Mouse (Mus musculus): ENCODE data around the gene Abtb2.

Abtb2 gene

DNA sequence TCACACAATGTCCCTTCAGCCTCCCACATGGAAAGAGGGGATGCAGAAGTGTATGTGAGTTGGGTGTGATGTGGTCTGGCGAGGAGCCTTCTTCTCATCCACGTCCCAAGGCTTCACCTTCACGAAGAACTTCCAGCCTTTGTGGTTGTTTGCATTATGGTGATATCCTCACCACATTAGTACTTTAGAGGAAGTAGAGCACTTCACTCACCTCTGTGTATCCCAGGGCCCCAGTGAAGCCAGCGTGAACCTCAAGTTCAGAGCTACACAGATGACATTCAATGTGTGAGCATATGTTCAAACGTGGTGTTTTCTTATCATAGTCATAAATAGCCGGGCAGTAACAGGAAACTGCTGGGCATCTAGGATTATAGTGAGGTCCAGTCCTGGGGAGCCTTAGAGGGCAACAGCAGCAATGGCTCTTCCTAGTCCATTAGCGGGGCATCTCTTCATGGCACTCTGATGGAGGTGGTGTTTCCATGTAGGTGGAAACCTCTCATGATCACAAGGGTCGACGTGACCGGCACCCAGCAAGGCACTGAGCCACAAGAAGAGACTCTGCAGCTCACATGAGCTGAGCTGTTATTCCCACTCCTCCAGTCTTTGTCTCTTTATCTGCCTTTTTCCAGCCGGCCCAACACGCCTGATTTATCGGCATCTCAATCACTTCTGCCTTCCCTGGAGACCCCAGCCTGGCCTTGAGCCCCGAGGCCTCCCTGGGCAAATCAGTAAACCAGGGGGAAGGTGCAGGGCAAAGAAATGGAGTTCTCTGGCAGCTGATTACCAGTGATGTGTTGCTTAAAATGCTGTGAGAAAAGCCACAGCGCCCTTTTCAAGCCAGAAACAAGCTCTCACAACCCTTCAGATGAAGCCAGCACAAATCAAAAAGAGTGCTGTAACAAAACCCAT is 93.8 kb downstream of the Abtb2 start:
- DNase-seq (ENCODE audit: low read depth, low spot score), result no peak

DNA sequence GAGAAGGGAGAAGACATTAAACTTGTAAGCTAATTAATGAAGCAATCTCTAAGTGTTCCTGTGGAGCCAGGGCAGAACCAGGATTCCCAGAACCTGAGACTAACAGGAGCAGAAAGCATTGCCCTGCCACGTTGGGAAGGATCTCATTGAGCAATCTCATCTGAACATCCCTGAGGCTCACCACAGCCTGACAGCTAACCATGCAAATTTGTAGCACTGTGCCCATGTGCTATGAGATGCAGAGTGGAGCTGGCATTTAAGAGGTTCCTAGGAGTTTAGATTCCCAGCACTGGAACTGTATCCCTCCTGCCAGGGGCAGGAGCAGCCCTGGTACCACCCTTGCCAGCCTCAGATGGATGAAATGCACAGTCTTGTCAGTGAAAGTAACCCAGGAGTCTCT is 95.6 kb downstream of the Abtb2 start:
- no peak for DNase-seq (ENCODE audit: low read depth, low spot score)

DNA sequence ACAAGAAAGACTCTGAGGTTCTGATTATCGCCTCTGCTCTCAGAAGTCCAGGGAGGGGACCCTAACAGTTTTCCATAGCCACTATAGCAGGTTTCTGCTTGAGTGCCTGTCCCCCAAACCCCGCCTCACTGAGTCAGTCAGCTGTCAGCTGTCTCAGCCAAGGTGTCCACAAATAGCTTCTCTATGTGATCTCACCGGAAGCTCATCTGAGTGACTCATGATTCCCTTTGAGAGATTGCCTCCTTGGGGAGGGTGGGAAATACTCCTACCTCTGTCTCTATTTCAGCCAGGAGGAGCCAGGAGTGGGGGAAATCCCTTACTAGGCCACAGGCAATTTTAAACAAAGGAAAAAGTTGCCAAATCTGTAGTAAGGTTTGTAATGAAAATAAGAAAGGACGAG is 96.0 kb downstream of the Abtb2 start:
- DNase-seq (ENCODE audit: low read depth, low spot score), result no peak

DNA sequence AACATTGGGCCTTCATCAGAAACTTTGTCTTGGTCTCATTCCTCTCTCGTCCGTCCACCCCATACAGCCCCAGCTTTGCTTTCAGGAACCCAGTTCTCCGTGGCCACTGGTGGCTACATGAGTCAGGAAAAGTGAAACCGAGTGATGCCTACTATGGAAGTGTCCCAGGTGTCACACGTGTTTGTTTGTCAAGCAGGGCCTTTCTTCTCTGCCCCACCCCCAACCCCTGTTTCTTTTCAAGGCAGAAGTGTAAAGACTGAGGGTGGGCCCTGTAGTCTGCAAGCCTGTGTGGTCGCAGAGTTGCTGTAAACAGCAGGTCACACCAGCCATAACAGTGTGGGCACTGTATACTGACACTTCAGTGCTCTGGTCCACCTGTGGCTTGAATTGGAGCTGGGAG is 98.2 kb downstream of the Abtb2 start:
- no peak for DNase-seq (ENCODE audit: low read depth, low spot score)

DNA sequence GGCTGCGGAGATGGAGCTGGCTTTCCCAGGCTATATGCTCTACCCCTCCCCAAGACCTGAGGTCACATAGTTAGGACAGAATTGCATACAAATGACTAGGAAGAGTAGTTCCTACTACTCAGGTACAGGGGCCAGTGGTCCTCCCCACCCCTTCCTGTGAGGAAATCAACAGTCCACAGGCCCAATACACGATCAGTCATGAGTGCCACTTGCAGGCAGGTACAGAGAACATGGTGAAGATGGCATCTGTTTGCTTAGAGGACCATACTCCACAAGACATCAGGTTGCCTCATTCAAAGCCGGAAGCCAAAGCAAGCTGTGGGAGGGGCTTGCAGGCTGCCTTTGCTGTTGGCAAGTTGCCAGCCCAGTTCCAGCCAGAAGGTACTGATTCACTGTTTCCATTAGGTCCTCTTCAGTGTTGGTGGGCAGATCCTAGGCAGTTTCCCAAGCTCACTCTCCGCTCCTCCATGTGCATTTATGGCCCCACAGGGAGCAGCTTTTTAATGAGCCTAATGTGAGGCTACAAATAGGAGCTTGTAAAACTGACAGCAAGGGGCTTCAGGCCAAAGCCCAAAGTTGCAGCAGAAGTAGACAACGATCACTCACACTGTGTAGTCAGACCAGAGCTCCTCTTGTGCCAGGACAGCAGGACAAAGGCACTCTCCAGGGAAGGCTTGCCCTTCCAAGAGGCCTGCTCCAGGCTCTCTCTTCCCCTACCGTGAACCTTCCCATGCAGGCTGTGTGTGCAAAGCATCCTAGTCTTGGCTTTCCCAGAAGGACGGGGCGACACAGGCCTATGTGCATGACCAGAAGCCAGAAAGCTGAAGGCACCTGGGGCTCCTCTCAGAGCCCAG is 102.1 kb downstream of the Abtb2 start:
- DNase-seq (ENCODE audit: low read depth, low spot score), result no peak

DNA sequence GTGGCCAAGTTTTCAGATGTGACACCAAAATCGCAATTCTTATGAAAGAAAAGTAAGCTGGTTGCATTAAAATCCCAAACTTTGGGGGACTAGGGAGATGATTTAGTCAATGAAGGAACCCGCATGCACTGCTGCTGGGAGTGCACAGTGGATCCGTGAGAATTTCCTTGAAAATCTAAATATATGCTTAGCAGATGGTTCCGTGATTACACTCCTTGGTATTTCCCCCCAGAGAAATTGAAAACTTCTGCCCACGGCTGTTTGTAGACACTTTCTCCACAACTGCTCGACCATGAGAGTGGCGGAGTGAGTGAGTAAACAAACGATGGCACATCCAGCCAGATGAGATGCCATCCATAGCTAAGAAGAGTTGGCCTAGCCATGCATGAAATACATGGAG is 102.8 kb downstream of the Abtb2 start:
- no peak for DNase-seq (ENCODE audit: low read depth, low spot score)

DNA sequence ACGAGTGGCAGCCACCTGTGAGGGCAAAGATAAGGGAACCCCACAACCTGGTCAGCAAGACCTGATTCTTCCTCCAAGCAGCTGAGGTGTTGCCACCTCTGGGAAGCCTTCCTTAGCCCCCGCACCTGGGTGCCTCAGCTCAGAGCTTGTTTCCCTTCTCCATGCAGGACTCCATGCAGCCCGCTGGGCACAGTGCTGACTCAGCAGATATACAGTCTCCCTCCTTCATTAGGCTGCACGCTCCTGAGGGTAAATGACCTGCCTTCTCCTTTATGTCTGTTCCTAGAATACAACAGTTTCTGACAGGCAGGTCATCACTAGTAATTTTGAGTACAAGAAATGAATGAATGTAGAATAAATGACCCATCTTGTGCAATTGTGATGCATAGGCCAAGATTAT is 103.5 kb downstream of the Abtb2 start:
- DNase-seq (ENCODE audit: low read depth, low spot score), result no peak

DNA sequence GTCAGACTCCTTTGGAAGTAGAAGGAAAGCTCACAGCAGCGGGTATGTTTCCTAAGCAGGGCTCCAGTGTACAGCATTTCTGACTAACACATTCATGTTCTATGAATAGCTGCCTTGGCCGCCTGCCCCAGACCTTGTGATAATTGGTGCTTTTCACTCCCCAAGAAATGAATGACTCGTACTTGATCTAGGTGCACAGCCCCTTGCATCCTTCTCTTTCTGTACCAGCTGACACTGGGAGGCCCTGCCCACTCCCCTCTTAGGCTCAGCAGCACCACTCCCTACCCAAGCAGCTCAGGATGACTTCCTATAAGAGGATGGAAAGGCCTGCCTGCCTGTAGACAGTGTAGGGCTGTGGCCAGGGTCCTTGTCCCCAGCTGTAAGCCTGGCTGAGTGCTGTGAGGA is 104.2 kb downstream of the Abtb2 start:
- DNase-seq (ENCODE audit: low read depth, low spot score), result no peak

DNA sequence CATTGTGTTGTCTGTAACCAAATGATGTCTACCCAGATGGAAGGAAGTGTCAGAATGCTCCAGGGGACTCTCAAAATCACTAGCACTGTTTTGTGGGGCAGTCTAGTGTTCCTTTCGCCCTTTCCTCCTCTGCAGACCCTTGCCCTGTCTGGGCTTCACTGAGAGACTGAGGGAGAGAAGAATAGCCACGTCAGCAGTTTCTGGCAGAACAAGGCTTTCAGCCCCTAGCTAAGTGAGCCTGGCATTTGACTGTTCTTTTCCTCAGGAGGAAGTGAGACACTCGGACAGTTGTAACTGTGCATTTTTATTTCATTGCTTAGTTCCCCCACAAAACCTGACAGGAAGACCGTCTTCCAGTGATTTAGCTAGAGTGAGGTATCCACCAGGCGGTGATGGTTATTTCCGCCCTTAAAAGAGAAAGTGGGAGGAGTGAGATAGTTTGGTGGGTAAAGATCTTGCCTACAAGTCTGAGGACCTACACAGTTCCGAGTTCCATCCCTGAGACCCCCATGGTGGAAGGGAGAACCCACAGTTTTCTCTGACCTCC is 106.5 kb downstream of the Abtb2 start:
- no peak for DNase-seq (ENCODE audit: low read depth, low spot score)

DNA sequence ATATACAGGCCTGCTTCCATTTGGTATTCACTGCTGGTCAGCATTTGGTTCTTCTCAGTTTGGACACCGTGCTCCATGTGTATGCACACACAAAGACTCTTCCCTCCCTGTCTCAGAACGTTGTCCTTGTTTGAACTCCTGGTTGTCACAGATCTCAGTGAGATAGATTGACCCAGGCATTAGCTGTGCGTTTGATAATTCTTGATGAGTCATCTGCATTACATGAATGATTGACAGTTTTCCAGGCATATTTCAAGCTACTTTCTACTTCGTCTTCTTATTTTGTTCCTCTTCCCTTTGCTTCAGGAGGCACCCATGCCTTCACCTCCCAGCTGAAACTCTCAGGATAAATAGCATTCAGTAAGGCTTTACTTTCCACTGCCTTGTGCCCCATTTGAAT is 107.5 kb downstream of the Abtb2 start:
- DNase-seq (ENCODE audit: low read depth, low spot score), result no peak

DNA sequence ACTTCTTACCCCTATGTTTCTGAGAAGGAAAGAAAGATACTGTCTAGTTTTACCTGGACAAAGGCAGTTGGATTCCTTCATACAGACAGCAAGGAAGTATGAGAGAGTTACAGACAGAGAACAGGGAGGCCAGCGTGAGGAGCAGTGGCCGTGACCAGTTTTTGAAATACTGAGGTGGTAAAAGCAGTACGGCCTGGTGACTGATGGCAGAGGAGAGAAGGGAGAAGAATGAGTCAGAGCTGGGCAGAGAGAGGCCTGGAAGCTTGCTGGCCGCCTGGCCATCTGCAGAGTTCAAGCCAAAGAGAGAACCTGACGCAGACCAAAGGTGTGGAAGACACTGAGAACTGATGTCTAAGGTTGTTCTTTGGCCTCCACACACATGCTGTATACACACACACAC is 109.3 kb downstream of the Abtb2 start:
- DNase-seq (ENCODE audit: low read depth, low spot score), result no peak

DNA sequence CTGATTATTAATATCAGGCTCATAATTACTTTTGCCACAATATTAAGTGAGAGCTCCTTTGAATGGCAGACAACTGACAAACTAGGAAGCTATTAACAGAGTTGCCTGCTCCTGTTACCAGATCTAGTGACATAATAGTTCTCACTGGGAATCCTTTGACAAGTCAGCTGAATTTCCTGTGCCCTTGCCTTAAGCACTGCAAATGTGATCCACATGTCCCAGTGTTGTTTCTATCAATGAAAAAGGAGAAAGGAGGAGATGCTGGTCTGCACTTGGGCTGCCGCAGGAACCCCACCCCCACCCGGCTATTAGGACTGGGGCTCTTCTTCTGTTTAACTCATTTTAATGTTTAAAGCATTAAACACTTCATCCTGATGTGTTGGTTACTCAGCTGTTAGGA is 110.7 kb downstream of the Abtb2 start:
- no peak for DNase-seq (ENCODE audit: low read depth, low spot score)

DNA sequence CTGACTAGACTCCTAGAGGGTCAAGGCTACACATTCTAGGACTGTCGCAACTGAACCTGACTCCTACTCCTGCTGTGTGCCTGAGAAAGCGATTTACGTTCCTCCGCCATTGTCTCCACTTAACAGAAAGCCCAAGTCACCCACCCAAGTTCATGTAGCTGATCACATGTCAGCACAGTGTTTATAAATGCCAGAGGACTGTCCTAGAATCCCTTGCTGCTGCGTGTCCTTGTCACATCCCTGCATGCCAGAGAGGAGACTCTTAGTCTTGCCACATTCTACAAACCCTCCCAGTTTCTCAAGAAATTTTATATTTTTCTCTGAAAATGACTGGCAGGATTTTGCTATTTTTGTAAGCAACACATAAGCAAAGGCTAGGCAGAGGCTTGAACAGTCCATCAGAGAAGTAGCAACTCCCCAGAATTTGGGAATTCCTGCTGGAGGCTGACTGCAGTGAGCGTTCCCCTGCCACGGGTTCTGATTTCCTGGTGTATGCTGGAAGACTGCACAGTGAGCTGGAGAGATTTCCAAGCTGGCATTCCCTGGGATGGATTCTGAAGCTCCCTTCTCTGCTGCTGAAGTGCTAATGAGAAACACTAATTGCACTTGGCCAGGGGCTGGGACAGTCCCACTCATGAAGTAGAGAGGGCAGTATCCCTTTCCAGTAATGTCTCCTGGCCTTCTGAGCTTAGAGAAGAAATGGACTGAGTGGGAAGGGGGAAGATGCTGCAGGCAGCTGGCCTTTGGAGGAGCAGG is 111.7 kb downstream of the Abtb2 start:
- DNase-seq (ENCODE audit: low read depth, low spot score), result no peak

DNA sequence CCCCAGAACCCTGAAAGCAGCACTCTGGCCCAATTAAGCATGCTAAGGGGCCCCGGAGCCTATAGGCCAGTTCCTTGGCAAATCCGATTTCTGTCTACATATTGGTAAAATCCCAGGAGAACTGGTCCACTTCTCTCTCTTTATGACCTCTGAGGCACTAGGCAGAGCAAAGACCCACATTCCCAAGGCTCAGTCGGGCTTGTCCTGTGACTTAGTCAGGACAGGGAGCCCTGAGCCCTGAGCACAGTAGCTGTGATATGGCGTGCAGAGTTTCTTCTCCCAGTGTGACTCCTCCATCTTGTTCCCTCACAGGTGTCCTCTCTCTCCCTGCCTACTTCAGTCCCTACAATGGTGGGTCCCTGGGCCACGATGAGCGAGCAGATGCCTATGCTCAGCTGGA is 112.3 kb downstream of the Abtb2 start:
- DNase-seq (ENCODE audit: low read depth, low spot score), result no peak

DNA sequence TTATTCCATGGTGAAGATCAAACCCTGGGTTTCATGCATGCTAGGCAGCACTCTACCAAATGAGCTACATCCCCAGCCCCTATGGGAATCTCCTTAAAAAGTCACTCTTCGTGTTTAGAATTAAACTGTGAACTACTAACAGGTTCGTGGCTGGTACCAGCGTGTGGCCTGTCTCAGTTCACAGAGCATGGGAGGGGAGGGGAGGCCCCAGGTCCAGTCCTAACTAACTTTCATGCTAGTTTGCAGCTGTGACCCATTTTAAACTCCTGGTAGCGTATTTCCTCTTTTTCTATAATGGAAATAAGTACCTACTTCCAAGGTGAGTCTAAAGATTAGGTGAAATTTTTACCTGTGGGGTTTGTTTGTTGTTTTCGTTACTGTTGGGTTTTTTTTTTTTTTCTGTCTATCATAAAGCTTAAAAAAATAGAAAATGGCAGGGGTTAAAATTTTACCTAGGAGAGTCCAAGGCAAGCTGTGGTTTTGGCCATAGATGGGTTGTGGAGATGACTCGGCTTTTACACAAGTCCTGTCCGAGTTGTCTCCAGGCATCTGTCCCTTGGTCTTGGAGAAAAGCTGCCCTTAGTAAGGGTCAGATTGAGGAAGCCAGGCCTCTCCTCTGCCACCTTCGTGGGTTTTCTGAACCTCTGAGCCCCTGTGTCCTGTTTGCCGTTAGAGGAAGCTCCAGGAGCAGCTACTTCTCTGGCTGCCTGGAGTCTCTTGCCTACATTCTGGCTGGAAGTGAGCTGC is 114.4 kb downstream of the Abtb2 start:
- DNase-seq (ENCODE audit: low read depth, low spot score), result no peak

DNA sequence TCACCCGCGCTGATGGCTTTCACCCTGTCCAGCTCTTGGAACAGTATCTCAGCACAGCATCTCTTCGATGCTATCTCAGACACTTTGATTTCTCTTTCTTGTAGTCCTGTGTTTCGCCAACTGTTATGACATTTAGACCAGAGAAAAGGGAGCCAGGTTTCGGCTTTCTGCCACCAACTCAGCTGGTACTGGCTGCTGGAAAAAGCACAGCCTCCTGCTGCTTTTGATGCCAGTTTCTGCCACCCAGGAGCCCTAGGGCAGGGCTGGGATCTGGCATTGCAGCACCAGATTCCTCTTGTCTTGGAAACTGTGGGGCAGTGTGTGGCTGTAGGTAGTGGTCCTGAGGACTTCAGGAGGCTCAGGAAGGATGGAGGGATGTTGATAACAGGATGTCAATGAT is 115.0 kb downstream of the Abtb2 start:
- DNase-seq (ENCODE audit: low read depth, low spot score), result no peak

DNA sequence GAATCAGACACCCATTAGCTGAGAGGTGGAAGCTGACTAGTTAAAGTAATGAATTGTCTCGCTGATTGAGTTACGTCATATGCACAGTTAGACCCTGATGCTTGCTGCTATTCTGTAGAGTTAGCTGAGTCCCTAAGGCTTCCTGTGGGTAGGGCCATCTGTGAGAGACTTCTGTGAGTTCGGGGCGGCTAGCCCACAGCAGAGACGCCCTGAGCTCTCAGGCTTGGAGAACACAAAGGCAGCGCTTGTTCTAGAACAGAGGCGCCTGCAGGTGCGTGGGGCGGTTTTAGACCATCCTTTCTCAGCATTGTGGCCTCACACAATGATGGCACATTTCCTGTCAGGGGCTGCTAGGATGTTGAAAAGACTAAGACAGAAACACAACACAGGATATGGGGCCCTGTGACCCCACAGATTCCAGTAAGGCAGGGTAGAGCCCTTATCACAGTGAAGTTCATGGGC is 116.2 kb downstream of the Abtb2 start:
- DNase-seq (ENCODE audit: low read depth, low spot score), result no peak

DNA sequence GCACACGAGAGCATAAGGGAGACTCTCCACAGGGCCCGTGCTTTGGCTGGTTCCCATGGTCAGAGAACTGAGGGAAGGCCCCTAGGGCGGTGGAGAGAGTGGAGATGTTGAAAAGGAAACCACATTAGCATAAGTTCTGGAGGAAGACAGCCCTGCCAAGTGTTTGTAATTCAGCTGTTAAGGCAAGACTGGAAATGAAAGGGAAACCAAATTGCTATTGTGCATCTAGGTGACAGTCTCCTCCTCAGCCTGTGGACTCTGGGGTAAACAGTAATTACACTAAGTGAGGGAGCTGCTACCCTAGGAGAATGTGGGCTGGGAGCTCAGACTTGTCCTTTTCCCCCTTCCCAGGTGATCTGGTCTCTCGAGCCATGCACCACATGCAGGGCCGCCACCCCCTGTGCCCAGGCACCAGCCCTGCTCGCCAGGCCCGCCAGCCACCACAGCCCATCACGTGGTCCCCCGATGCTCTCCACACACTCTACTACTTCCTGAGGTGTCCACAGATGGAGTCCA is 116.9 kb downstream of the Abtb2 start:
- DNase-seq (ENCODE audit: low read depth, low spot score), result no peak

DNA sequence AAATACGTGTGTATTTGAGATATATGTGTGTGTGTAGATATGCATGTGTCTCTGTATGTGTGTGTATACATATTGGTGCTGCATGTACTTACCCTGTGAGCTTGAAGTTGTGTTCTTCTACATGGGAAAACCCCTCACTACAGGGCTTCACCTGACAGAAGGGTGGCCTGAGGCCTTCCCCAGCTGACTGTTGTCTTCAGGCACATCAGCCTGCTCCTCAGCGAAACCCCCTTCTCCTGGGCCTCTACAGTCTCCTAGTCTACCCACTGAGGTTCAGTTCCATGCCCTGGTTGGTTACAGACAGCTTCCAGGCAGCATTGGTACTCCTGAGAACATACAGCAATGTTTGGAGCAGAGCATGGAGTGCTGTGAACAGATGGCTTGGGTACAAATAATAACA is 118.3 kb downstream of the Abtb2 start:
- no peak for DNase-seq (ENCODE audit: low read depth, low spot score)

DNA sequence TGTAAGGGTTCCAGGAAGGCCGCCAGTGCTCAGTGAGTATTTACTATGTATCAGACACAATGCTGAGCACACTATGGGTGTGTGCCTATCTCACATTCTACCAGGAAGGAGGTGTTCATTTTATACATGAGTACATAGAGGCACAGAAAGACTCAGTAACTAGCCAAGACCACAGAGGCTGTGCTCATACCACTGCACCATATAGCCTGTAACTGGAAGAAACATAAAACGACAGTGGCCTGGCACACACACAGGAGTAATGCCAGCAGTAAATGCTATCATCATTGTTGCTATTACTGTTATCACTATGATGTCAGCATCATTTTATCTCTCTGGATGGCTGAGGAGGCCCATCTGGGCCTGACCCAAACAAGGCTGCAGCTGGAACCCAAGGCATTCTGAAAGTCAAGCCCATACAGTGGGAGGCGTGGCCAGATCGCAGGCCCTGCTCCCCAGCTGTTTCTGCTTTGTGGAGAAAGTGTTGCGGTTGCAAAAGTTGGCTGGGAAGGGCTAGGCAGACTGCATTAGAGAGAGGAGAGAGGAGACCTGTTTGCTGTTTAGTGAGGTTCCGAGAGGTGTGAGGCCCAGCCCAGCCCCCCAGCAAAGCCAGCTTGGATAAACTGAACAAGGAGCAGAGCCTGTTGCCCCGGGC is 118.9 kb downstream of the Abtb2 start:
- no peak for DNase-seq (ENCODE audit: low read depth, low spot score)
